Mouse (Mus musculus) naive thymus-derived CD4-positive, alpha-beta T cell, adult 2 months (primary cell): Measurements from ENCODE around the gene Ttn.
A peak's percentile ranks its signal among the peaks of the same experiment; 100 is the strongest.
"Not testable (repeated sequence)": the region's sequence is repeated elsewhere in the genome, so short reads cannot be mapped to it uniquely, and the experiment has no call there.

ENCODE experiments used
- DNase-seq: peaks from one replicate; pipeline ENCODE4 v3.0.0-alpha.2; 2011; ENCODE audit warnings: low read depth

Gene Ttn

GRCm38 (mm10) chr2:76982391-76983145 lies at the start of gene Ttn:
TSS of gene Ttn (minus strand) at chr2:76982547.
- DNase-seq = no peak

GRCm38 (mm10) chr2:77020649-77021048 lies 38.3 kb upstream of the Ttn start:
- DNase-seq = no peak

- no peak for DNase-seq
These were observed 35.4 kb upstream of the Ttn start for GRCm38 (mm10) chr2:77017735-77018134.

GRCm38 (mm10) chr2:77013449-77013848 lies 31.1 kb upstream of the Ttn start:
- not testable (repeated sequence) for DNase-seq

GRCm38 (mm10) chr2:77011981-77012380 lies 29.6 kb upstream of the Ttn start:
- DNase-seq = no peak

- no peak for DNase-seq
These were observed 24.7 kb upstream of the Ttn start for GRCm38 (mm10) chr2:77007015-77007414.

GRCm38 (mm10) chr2:77003148-77003547 lies 20.8 kb upstream of the Ttn start:
- DNase-seq = no peak

- no peak for DNase-seq
These were observed 16.0 kb upstream of the Ttn start for GRCm38 (mm10) chr2:76998351-76998750.

GRCm38 (mm10) chr2:76992493-76993201 lies 10.3 kb upstream of the Ttn start:
- no peak for DNase-seq

- no peak for DNase-seq
These were observed 5.0 kb upstream of the Ttn start for GRCm38 (mm10) chr2:76987317-76987716.

- DNase-seq = no peak
These were observed 2.0 kb upstream of the Ttn start for GRCm38 (mm10) chr2:76984384-76984783.

GRCm38 (mm10) chr2:76983601-76984000 lies 1.3 kb upstream of the Ttn start:
- DNase-seq = no peak

- no peak for DNase-seq
These were observed 630 bp downstream of the Ttn start for GRCm38 (mm10) chr2:76981717-76982116.

GRCm38 (mm10) chr2:76980146-76980545 lies 2.2 kb downstream of the Ttn start:
- peak; percentile 34 for DNase-seq

GRCm38 (mm10) chr2:76977650-76978049 lies 4.7 kb downstream of the Ttn start:
- DNase-seq = no peak

GRCm38 (mm10) chr2:76972051-76972450 lies 10.3 kb downstream of the Ttn start:
- no peak for DNase-seq

GRCm38 (mm10) chr2:76971069-76971468 lies 11.3 kb downstream of the Ttn start:
- no peak for DNase-seq

- DNase-seq = peak; percentile 19
These were observed 11.7 kb downstream of the Ttn start for GRCm38 (mm10) chr2:76970669-76971068.

GRCm38 (mm10) chr2:76970204-76970603 lies 12.1 kb downstream of the Ttn start:
- no peak for DNase-seq

GRCm38 (mm10) chr2:76969637-76970036 lies 12.7 kb downstream of the Ttn start:
- no peak for DNase-seq

GRCm38 (mm10) chr2:76968919-76969318 lies 13.4 kb downstream of the Ttn start:
- DNase-seq = peak; percentile 10

- no peak for DNase-seq
These were observed 15.8 kb downstream of the Ttn start for GRCm38 (mm10) chr2:76966582-76966981.

- DNase-seq = no peak
These were observed 16.3 kb downstream of the Ttn start for GRCm38 (mm10) chr2:76966013-76966412.

GRCm38 (mm10) chr2:76965542-76965941 lies 16.8 kb downstream of the Ttn start:
- DNase-seq = no peak
